Mouse (Mus musculus): ENCODE measurements around the gene Msmp.

DNA sequence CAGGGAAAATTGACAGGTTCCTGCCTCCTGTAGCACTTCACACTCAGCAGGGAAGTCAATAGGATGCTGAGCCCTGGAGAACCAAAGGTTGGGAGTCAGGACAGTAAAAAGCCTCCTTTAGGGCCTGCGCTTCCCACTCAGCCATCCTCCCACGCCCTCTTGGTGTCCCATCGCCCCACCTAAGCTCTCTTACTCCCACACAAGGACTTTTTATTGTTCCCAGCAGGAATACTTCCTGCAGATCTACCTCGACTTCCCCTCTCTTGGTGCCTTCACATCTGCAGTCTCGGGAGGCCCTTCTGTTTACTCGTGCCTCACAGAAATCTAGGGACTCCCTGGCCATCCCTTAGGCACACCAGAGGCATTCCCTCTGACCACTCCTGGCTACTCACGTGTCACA, 873 bp downstream of the Msmp start:
- TF ChIP-seq CTCF (IDR thresholded peaks at IDR 0.05; ENCODE audit: low read depth, low read length) (no peak), POLR2A (IDR thresholded peaks at IDR 0.05; ENCODE audit: insufficient read depth, low read length) (no peak)
